Mouse (Mus musculus): Measurements from ENCODE around the gene Msi1. TPM values are rescaled to one million over a fixed set of nuclear protein-coding genes. Genes with fewer than 3 reads are reported as not detected.
A peak's percentile ranks its signal among the peaks of the same experiment; 100 is the strongest.

The Msi1 gene
- polyA plus RNA-seq, 1 experiment, result 60.4 TPM

GRCm38 (mm10) chr5:115464408-115465115, 35.2 kb downstream of the Msi1 start:
- whole genome bisulfite sequencing, result 81% methylated on average over 18 of the region's 18 CpGs
- H3K27ac ChIP-seq (ENCODE audit: insufficient read depth, low read length), result no peak overlapping the region
- TF ChIP-seq CTCF (IDR thresholded peaks at IDR 0.05; ENCODE audit: borderline replicate concordance, insufficient read depth, low read depth, low read length), result no peak
- TF ChIP-seq POLR2A (IDR thresholded peaks at IDR 0.05; ENCODE audit: borderline replicate concordance, insufficient read depth, low read length), result no peak
- no peaks in the 10 kb centered on the region for H3K4me1 ChIP-seq (ENCODE audit: control insufficient read depth, insufficient read depth, low read length)
- H3K4me3 ChIP-seq (replicated peaks; ENCODE audit: insufficient read depth, low read depth, low read length), result no peak overlapping the region
- H3K27me3 ChIP-seq (ENCODE audit: control insufficient read depth, insufficient read depth, low read length), result no peaks in the 10 kb centered on the region
- DNase-seq, result no peak

GRCm38 (mm10) chr5:115465642-115466420, 36.4 kb downstream of the Msi1 start, which contains the start of gene Pla2g1b:
Gene Pla2g1b, plus strand, starts transcription at chr5:115466262.
- 55% methylated on average over 9 of the region's 9 CpGs for WGBS
- no peak for TF ChIP-seq POLR2A (IDR thresholded peaks at IDR 0.05; ENCODE audit: borderline replicate concordance, insufficient read depth, low read length)
- TF ChIP-seq CTCF (IDR thresholded peaks at IDR 0.05; ENCODE audit: borderline replicate concordance, insufficient read depth, low read depth, low read length), result peak; percentile 19; the same call in 1 of the 2 replicates
- H3K4me1 ChIP-seq (ENCODE audit: control insufficient read depth, insufficient read depth, low read length), result no peaks in the 10 kb centered on the region
- no peak within 1 kb of the TSS for H3K27ac ChIP-seq (ENCODE audit: insufficient read depth, low read length)
- no peak for DNase-seq
- H3K4me3 ChIP-seq (replicated peaks; ENCODE audit: insufficient read depth, low read depth, low read length), result no peak within 1 kb of the TSS
- H3K27me3 ChIP-seq (ENCODE audit: control insufficient read depth, insufficient read depth, low read length), result no peaks in the 10 kb centered on the region

- TF ChIP-seq CTCF (IDR thresholded peaks at IDR 0.05; ENCODE audit: borderline replicate concordance, insufficient read depth, low read depth, low read length) (no peak), POLR2A (IDR thresholded peaks at IDR 0.05; ENCODE audit: borderline replicate concordance, insufficient read depth, low read length) (no peak)
- Histone ChIP-seq H3K27me3 (ENCODE audit: control insufficient read depth, insufficient read depth, low read length) (no peaks in the 10 kb centered on the region), H3K27ac (ENCODE audit: insufficient read depth, low read length) (no peak overlapping the region), H3K4me3 (replicated peaks; ENCODE audit: insufficient read depth, low read depth, low read length) (no peak overlapping the region), H3K4me1 (ENCODE audit: control insufficient read depth, insufficient read depth, low read length) (no peaks in the 10 kb centered on the region)
- 84% methylated on average over 6 of the region's 6 CpGs for WGBS
- DNase-seq, result no peak
These were observed 40.4 kb downstream of the Msi1 start for GRCm38 (mm10) chr5:115469791-115470190.

- H3K4me3 ChIP-seq (replicated peaks; ENCODE audit: insufficient read depth, low read depth, low read length), result no peak overlapping the region
- no peak overlapping the region for H3K27ac ChIP-seq (ENCODE audit: insufficient read depth, low read length)
- H3K27me3 ChIP-seq (ENCODE audit: control insufficient read depth, insufficient read depth, low read length), result no peaks in the 10 kb centered on the region
- peak; percentile 28 to 59 for DNase-seq
- TF ChIP-seq POLR2A (IDR thresholded peaks at IDR 0.05; ENCODE audit: borderline replicate concordance, insufficient read depth, low read length), result no peak
- peak; percentile 81 for TF ChIP-seq CTCF (IDR thresholded peaks at IDR 0.05; ENCODE audit: borderline replicate concordance, insufficient read depth, low read depth, low read length)
- 32% methylated on average over 20 of the region's 20 CpGs for WGBS
- no peaks in the 10 kb centered on the region for H3K4me1 ChIP-seq (ENCODE audit: control insufficient read depth, insufficient read depth, low read length)
These were observed 41.5 kb downstream of the Msi1 start for GRCm38 (mm10) chr5:115470766-115471531.

- WGBS, result 66% methylated on average over 10 of the region's 10 CpGs
- Histone ChIP-seq H3K4me1 (ENCODE audit: control insufficient read depth, insufficient read depth, low read length) (no peaks in the 10 kb centered on the region), H3K27ac (ENCODE audit: insufficient read depth, low read length) (no peak overlapping the region), H3K4me3 (replicated peaks; ENCODE audit: insufficient read depth, low read depth, low read length) (no peak overlapping the region), H3K27me3 (ENCODE audit: control insufficient read depth, insufficient read depth, low read length) (no peaks in the 10 kb centered on the region)
- TF ChIP-seq POLR2A (IDR thresholded peaks at IDR 0.05; ENCODE audit: borderline replicate concordance, insufficient read depth, low read length), result no peak
- TF ChIP-seq CTCF (IDR thresholded peaks at IDR 0.05; ENCODE audit: borderline replicate concordance, insufficient read depth, low read depth, low read length), result no peak
- DNase-seq, result no peak
These were observed 43.8 kb downstream of the Msi1 start for GRCm38 (mm10) chr5:115473191-115473590.

- WGBS, result 64% methylated on average over 22 of the region's 22 CpGs
- Histone ChIP-seq H3K27me3 (ENCODE audit: control insufficient read depth, insufficient read depth, low read length) (no peaks in the 10 kb centered on the region), H3K4me1 (ENCODE audit: control insufficient read depth, insufficient read depth, low read length) (no peaks in the 10 kb centered on the region), H3K4me3 (replicated peaks; ENCODE audit: insufficient read depth, low read depth, low read length) (no peak overlapping the region), H3K27ac (ENCODE audit: insufficient read depth, low read length) (no peak overlapping the region)
- TF ChIP-seq POLR2A (IDR thresholded peaks at IDR 0.05; ENCODE audit: borderline replicate concordance, insufficient read depth, low read length) (no peak), CTCF (IDR thresholded peaks at IDR 0.05; ENCODE audit: borderline replicate concordance, insufficient read depth, low read depth, low read length) (no peak)
- DNase-seq, result no peak
These were observed 44.9 kb downstream of the Msi1 start for GRCm38 (mm10) chr5:115474174-115474828.

Measured in cerebellum, adult 2 months (tissue).